Mouse (Mus musculus) C2C12 (cell line): Measurements from ENCODE around the gene Gdpgp1.
A peak's percentile ranks its signal among the peaks of the same experiment; 100 is the strongest.

Source experiments
- CTCF ChIP-seq: IDR thresholded peaks from one replicate; pipeline ENCODE4 v1.5.1; 2011; ENCODE audit not compliant: control insufficient read depth, insufficient read depth, insufficient read length
- FOSL1 ChIP-seq: IDR thresholded peaks from one replicate; pipeline ENCODE4 v1.8.0; 2011; ENCODE audit warnings: mild to moderate bottlenecking, low read length; ENCODE audit not compliant: poor library complexity, insufficient read depth, severe bottlenecking
- MAX ChIP-seq: IDR thresholded peaks from one replicate; pipeline ENCODE4 v1.6.1; 2011; ENCODE audit warnings: mild to moderate bottlenecking, control low read depth
- MYOD1 ChIP-seq: IDR thresholded peaks from one replicate; pipeline ENCODE4 v1.6.1; 2011; ENCODE audit warnings: low read depth; ENCODE audit not compliant: control insufficient read depth, insufficient read length
- MYOG ChIP-seq: IDR thresholded peaks from one replicate; pipeline ENCODE4 v1.6.1; 2011; ENCODE audit not compliant: control insufficient read depth, insufficient read length; ENCODE audit errors: extremely low read depth
- USF1 ChIP-seq: IDR thresholded peaks from one replicate; pipeline ENCODE4 v1.6.1; 2011; ENCODE audit warnings: low read depth, mild to moderate bottlenecking, control low read depth, moderate library complexity

DNA sequence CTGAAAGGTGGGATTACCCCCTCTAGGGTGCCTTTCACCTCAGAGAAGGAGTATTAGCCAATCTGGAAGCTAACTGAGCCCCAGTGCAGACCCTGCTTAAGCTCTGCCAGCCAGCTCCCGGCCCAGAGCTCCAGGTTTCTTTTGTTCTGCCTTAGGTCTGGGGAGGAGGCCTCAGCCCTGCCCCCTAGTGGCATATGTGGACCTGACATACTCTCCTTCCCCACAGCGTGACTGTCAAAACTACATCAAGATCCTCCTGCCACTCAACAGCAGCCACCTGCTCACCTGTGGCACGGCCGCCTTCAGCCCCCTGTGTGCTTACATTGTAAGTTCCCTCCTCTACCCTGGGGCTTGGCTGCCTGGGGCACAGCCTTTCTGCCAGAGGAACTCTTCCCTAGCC is 17.3 kb upstream of the Gdpgp1 start:
- TF ChIP-seq CTCF (peak; percentile 75), MYOG (no peak), USF1 (no peak), MYOD1 (no peak), MAX (no peak), FOSL1 (no peak)
